Mouse (Mus musculus) MEL (cell line): ENCODE measurements around the gene Ankrd52. TPM values are rescaled to one million over a fixed set of nuclear protein-coding genes. Genes with fewer than 3 reads are reported as not detected.

Source experiments
- DNase-seq: peaks from one replicate; pipeline ENCODE4 v3.0.0; 2011; ENCODE audit warnings: low read depth, low spot score
- H3K27ac ChIP-seq: 2 replicates; pipeline ENCODE4 v1.5.1; 2012; ENCODE audit warnings: low read depth, mild to moderate bottlenecking, control low read depth, low read length, moderate library complexity; ENCODE audit not compliant: control insufficient read depth
- H3K27me3 ChIP-seq, 2 experiments: fragments of 150-350 bp in 1 of 2; sonication (generic) in 1 of 2; 2 replicates each; pipeline ENCODE4 v1.6.1; 2012; ENCODE audit warnings: low read length in 2 of 2, mild to moderate bottlenecking in 2 of 2, improper control_type of control experiment in 1 of 2, moderate library complexity in 1 of 2; ENCODE audit not compliant: insufficient read depth in 2 of 2, control insufficient read depth in 1 of 2
- H3K36me3 ChIP-seq, 2 experiments: 2 replicates each; pipeline ENCODE4 v1.6.1; 2012 to 2014; ENCODE audit warnings: low read length in 2 of 2, improper control_type of control experiment in 1 of 2, inconsistent platforms in 1 of 2, mild to moderate bottlenecking in 1 of 2; ENCODE audit not compliant: insufficient read depth in 2 of 2, control insufficient read depth in 1 of 2
- H3K4me1 ChIP-seq, 2 experiments: fragments of 150-350 bp in 1 of 2; sonication (generic) in 1 of 2; 2 replicates each; pipeline ENCODE4 v1.6.1; 2012; ENCODE audit warnings: low read length in 2 of 2, improper control_type of control experiment in 1 of 2, mild to moderate bottlenecking in 1 of 2; ENCODE audit not compliant: insufficient read depth in 2 of 2, control insufficient read depth in 1 of 2
- H3K4me3 ChIP-seq, 2 experiments: fragments of 150-350 bp in 1 of 2; sonication (generic) in 1 of 2; 2 replicates each; pipeline ENCODE4 v1.5.1; 2012; ENCODE audit warnings: low read depth in 2 of 2, low read length in 2 of 2, mild to moderate bottlenecking in 2 of 2, moderate library complexity in 2 of 2, control low read depth in 1 of 2, improper control_type of control experiment in 1 of 2; ENCODE audit not compliant: control insufficient read depth in 1 of 2, insufficient read depth in 1 of 2
- H3K79me2 ChIP-seq: 2 replicates; pipeline ENCODE4 v1.6.1; 2012; ENCODE audit warnings: mild to moderate bottlenecking, low read length, moderate library complexity; ENCODE audit not compliant: control insufficient read depth, poor library complexity, insufficient read depth
- H3K9ac ChIP-seq: 2 replicates; pipeline ENCODE4 v1.6.1; 2012; ENCODE audit warnings: low read depth, mild to moderate bottlenecking, control low read depth, low read length, moderate library complexity; ENCODE audit not compliant: control insufficient read depth, poor library complexity, severe bottlenecking
- H3K9me3 ChIP-seq: fragments of 150-350 bp; sonication (generic); replicated peaks from 2 replicates; pipeline ENCODE4 v1.6.1; 2012; ENCODE audit warnings: mild to moderate bottlenecking, low read length, improper control_type of control experiment, moderate library complexity; ENCODE audit not compliant: insufficient read depth
- BHLHE40 ChIP-seq: IDR thresholded peaks from 2 replicates; pipeline ENCODE4 v1.6.1; 2012; ENCODE audit warnings: low read depth, mild to moderate bottlenecking, inconsistent platforms, low read length, improper control_type of control experiment, borderline replicate concordance
- CHD1 ChIP-seq: IDR thresholded peaks from 2 replicates; pipeline ENCODE4 v1.6.1; 2012; ENCODE audit warnings: low read depth, mild to moderate bottlenecking, inconsistent platforms, low read length, improper control_type of control experiment
- E2F4 ChIP-seq: IDR thresholded peaks from 2 replicates; pipeline ENCODE4 v1.6.1; 2011; ENCODE audit warnings: low read depth, low read length, improper control_type of control experiment, borderline replicate concordance
- ELF1 ChIP-seq: IDR thresholded peaks from 2 replicates; pipeline ENCODE4 v1.6.1; 2014; ENCODE audit warnings: low read depth, mild to moderate bottlenecking, inconsistent platforms, low read length, improper control_type of control experiment, moderate library complexity
- HCFC1 ChIP-seq: IDR thresholded peaks from 2 replicates; pipeline ENCODE4 v1.6.1; 2012; ENCODE audit warnings: low read depth, mild to moderate bottlenecking, inconsistent platforms, low read length, improper control_type of control experiment, moderate library complexity
- JUND ChIP-seq: IDR thresholded peaks from 2 replicates; pipeline ENCODE4 v1.6.1; 2011; ENCODE audit warnings: low read depth, mild to moderate bottlenecking, improper control_type of control experiment, low read length
- MAFK ChIP-seq: IDR thresholded peaks from 2 replicates; pipeline ENCODE4 v1.6.1; 2011; ENCODE audit warnings: low read depth, mild to moderate bottlenecking, low read length, improper control_type of control experiment, borderline replicate concordance
- MAZ ChIP-seq: IDR thresholded peaks from 2 replicates; pipeline ENCODE4 v1.6.1; 2012; ENCODE audit warnings: low read depth, mild to moderate bottlenecking, inconsistent platforms, low read length, improper control_type of control experiment
- POLR2A ChIP-seq, 2 experiments: IDR thresholded peaks; 2 replicates each; pipeline ENCODE4 v1.6.1; 2011 to 2012; ENCODE audit warnings: low read length in 2 of 2, mild to moderate bottlenecking in 2 of 2, control low read depth in 1 of 2, improper control_type of control experiment in 1 of 2, low read depth in 1 of 2, moderate library complexity in 1 of 2; ENCODE audit not compliant: control insufficient read depth in 1 of 2, insufficient read depth in 1 of 2, poor library complexity in 1 of 2
- POLR2AphosphoS2 ChIP-seq: IDR thresholded peaks from 2 replicates; pipeline ENCODE4 v1.6.1; 2011; ENCODE audit warnings: low read length, improper control_type of control experiment
- POLR2AphosphoS5 ChIP-seq: IDR thresholded peaks from 2 replicates; pipeline ENCODE4 v1.6.1; 2012; ENCODE audit warnings: low read depth, borderline replicate concordance, mild to moderate bottlenecking, inconsistent platforms, low read length, moderate library complexity, mixed read lengths
- RAD21 ChIP-seq: IDR thresholded peaks from 2 replicates; pipeline ENCODE4 v1.6.1; 2011; ENCODE audit warnings: mild to moderate bottlenecking, low read depth, low read length, improper control_type of control experiment
- SIN3A ChIP-seq: IDR thresholded peaks from 2 replicates; pipeline ENCODE4 v1.6.1; 2012; ENCODE audit warnings: low read length, improper control_type of control experiment, inconsistent platforms
- TAL1 ChIP-seq: IDR thresholded peaks from 2 replicates; pipeline ENCODE4 v1.6.1; 2012; ENCODE audit warnings: mild to moderate bottlenecking, inconsistent platforms, low read length, moderate library complexity, mixed read lengths
- TBP ChIP-seq: IDR thresholded peaks from 2 replicates; pipeline ENCODE4 v1.8.0; 2011; ENCODE audit warnings: low read depth, low read length, improper control_type of control experiment
- UBTF ChIP-seq: IDR thresholded peaks from 2 replicates; pipeline ENCODE4 v1.6.1; 2012; ENCODE audit warnings: low read depth, mild to moderate bottlenecking, inconsistent platforms, low read length, improper control_type of control experiment, moderate library complexity, borderline replicate concordance; ENCODE audit not compliant: insufficient read depth
- ZC3H11A ChIP-seq: IDR thresholded peaks from 2 replicates; pipeline ENCODE4 v1.6.1; 2012; ENCODE audit warnings: low read depth, mild to moderate bottlenecking, inconsistent platforms, low read length, improper control_type of control experiment
- polyA plus RNA-seq, 2 experiments: library from polyadenylated mRNA; stranded (reverse) in 1 of 2; unstranded in 1 of 2; fragments of >175 nt in 1 of 2; fragments of >200 nt in 1 of 2; gene quantifications; 2 replicates each; pipeline versions ENCODE4 v1.2.1 to v1.2.4; 2012; ENCODE audit warnings: low replicate concordance in 2 of 2, low read depth in 1 of 2; ENCODE audit not compliant: insufficient read length in 2 of 2, insufficient read depth in 1 of 2, missing spikeins in 1 of 2
- total RNA-seq: library from RNA; depleted of rRNA; stranded (reverse); fragments of 300-350 nt; gene quantifications from 2 replicates; pipeline ENCODE4 v1.2.3, GENCODE M21; 2012

Ankrd52 gene
- total and polyA plus RNA-seq, 3 experiments, result 9.5 to 39.9 TPM; not detected in 1

DNA sequence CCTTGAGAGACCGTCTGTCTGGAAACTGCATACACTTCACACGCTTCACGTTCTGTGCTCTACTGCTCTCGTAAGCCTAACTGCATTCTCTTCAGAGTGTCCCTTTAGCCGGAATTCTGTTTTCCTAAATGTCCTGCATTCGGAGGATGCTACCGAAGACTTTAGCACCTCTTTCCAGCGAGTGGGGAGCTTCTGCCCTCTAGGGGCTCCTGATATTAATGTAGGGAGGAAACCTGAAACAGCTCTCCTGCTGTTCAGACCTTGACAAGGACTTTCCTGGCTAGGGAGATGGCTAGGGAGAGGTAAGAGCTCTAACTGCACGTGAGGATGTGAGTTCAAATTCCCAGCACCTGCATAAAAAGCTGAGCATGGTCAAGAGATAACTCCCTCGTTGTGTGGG lies 63.5 kb downstream of the Ankrd52 start (continued):
- TF ChIP-seq POLR2AphosphoS5 (no peak), SIN3A (no peak)

DNA sequence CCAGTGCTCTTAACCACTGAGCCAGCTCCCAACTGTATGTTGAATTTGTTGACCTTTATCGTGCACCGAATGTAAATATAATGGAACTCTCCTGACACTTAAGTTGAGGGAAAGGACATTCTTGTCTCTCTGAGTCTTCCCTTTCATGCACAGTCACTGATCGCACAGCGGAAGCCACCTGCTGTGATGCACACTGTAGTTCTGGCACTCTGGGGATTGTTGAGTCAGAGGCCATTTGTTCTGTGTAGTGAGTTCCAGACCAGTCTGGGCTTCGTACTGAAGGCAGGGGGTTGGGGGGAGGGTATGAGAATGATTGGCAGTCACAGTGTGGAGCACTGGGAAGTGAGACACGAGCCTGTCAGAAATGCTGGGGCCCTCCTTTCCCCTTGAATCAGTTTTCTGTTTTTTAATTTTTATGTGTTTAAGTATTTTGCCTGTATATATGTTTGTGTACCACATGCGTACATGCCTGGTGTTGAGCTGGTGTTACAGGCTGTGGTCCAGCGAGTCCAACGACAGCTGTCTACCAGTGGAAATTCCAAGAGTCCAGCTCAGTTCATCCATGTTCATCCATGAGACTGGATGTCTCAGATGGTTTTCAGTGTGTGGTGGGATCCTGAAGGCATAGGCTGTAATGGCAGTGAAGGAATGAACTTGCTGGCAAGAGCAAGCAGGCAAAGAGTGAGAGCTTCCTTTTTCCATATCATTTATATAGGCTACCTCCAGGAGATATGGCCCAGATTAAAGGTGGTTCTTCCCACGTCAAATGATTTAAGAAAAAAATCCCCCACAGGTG lies 64.6 kb downstream of the Ankrd52 start:
- Histone ChIP-seq H3K4me3 (no peak overlapping the region), H3K27ac (no peak overlapping the region), H3K79me2 (no peaks in the 10 kb centered on the region), H3K27me3 (no peaks in the 10 kb centered on the region), H3K36me3 (peaks cover 2 to 11% of the 10 kb centered on the region in 2 experiments), H3K9me3 (no peaks in the 10 kb centered on the region), H3K9ac (no peak overlapping the region), H3K4me1 (peaks cover 5 to 14% of the 10 kb centered on the region in 2 experiments)
- DNase-seq, result no peak
- TF ChIP-seq TAL1 (no peak), RAD21 (no peak), SIN3A (no peak), MAZ (no peak), POLR2A (IDR thresholded peaks at IDR 0.05; ENCODE audit: control insufficient read depth in 1 of 2, insufficient read depth in 1 of 2, low read depth in 1 of 2, low read length in 2 of 2, poor library complexity in 1 of 2) (no peak), ZC3H11A (no peak), CHD1 (no peak), ELF1 (no peak), E2F4 (no peak), UBTF (no peak), MAFK (no peak), JUND (no peak), HCFC1 (no peak)

DNA sequence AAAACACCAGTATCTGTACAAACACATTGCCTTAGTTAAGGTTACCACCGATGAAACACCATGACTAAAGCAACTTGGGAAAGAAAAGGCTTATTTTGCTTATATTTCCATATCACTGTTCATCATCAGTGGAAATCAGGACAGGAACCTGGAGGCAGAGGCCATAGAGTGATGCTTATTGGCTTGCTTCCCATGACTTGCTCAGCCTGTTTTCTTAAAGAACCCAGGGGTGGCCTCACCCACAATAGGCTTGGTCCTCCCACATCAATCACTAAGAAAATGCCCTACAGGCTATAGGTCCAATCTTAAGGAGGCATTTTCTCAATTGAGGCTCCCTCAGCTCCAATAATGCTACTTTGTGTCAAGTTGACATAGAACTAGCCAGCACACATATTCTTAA lies 65.8 kb downstream of the Ankrd52 start:
- H3K9ac ChIP-seq, result no peak overlapping the region
- peaks cover 0 to 11% of the 10 kb centered on the region in 2 experiments for H3K36me3 ChIP-seq
- H3K79me2 ChIP-seq, result no peaks in the 10 kb centered on the region
- no peaks in the 10 kb centered on the region for H3K27me3 ChIP-seq
- H3K4me3 ChIP-seq, result no peak overlapping the region
- no peak for TF ChIP-seq BHLHE40
- TF ChIP-seq POLR2AphosphoS2, result 0 out of 2 replicates have a peak, but pooled peaks have one; percentile 58
- no peak for TF ChIP-seq TBP
- peaks cover 5 to 14% of the 10 kb centered on the region in 2 experiments for H3K4me1 ChIP-seq
- no peaks in the 10 kb centered on the region for H3K9me3 ChIP-seq
- no peak overlapping the region for H3K27ac ChIP-seq
- DNase-seq, result no peak
